Mouse (Mus musculus) gastrocnemius, adult 2 months (tissue): Measurements from ENCODE around the gene Gcgr. TPM values are rescaled to one million over a fixed set of nuclear protein-coding genes. Genes with fewer than 3 reads are reported as not detected.
"Not testable (repeated sequence)": the region's sequence is repeated elsewhere in the genome, so short reads cannot be mapped to it uniquely, and the experiment has no call there.

Source experiments
- DNase-seq: peaks from one replicate; pipeline ENCODE4 v3.0.0; 2022
- H3K27ac ChIP-seq: fragments of 200-600 bp; 2 replicates; pipeline ENCODE4 v1.8.1; 2022; ENCODE audit warnings: mild to moderate bottlenecking
- H3K4me3 ChIP-seq: fragments of 200-600 bp; 2 replicates; pipeline ENCODE4 v1.8.1; 2022; ENCODE audit warnings: mild to moderate bottlenecking, moderate library complexity
- CTCF ChIP-seq: fragments of 200-600 bp; IDR thresholded peaks from 2 replicates; pipeline ENCODE4 v1.8.1; 2022; ENCODE audit warnings: antibody characterized with exemption, mild to moderate bottlenecking, moderate library complexity
- intact Hi-C: fragments of 180-260 bp; cut with DNase I; formaldehyde crosslinking; loops from one replicate; pipeline ENCODE4 v1.15.1; 2025
- total RNA-seq, 2 experiments: library from RNA; stranded (reverse); gene quantifications; 2 replicates each; pipeline ENCODE4 v1.2.3; 2021

The Gcgr gene
- total RNA-seq, 2 experiments from 2014 or later = 0.33 TPM; not detected in 1

GRCm38 (mm10) chr11:120549168-120549945 is 18.9 kb downstream of the Gcgr start, which contains the start of gene Mcrip1:
Gene Mcrip1 (minus strand): TSS chr11:120549727.
- peak within 1 kb of the TSS; percentile 99 for H3K27ac ChIP-seq
- TF ChIP-seq CTCF = no peak
- DNase-seq = peak; percentile 97
- peak within 1 kb of the TSS; percentile 96 for H3K4me3 ChIP-seq
- intact Hi-C loops = loop anchor here (2.0 kb wide), 1 partner anchor 29 kb away; no protein-coding TSS in a partner anchor

- peak; percentile 73 for DNase-seq
- Histone ChIP-seq H3K27ac (peak overlapping the region; percentile 99), H3K4me3 (peak overlapping the region; percentile 96)
- TF ChIP-seq CTCF = no peak
- intact Hi-C loops = loop anchor here (2.0 kb wide), 1 partner anchor 29 kb away; no protein-coding TSS in a partner anchor
Measured at GRCm38 (mm10) chr11:120549986-120550809, 19.7 kb downstream of the Gcgr start.

GRCm38 (mm10) chr11:120550810-120551440 is 20.4 kb downstream of the Gcgr start, which contains the start of gene Ppp1r27:
Gene Ppp1r27 (minus strand): TSS chr11:120551132.
- DNase-seq = peak; percentile 84
- Histone ChIP-seq H3K27ac (peak within 1 kb of the TSS; percentile 99), H3K4me3 (peak within 1 kb of the TSS; percentile 96)
- intact Hi-C loops = loop anchor here (1.0 kb wide), 1 partner anchor 21 kb away; no protein-coding TSS in a partner anchor
- no peak for TF ChIP-seq CTCF

GRCm38 (mm10) chr11:120552736-120553135 is 22.2 kb downstream of the Gcgr start:
- no peak for TF ChIP-seq CTCF
- intact Hi-C loops = no loop called here
- H3K4me3 ChIP-seq = no peak overlapping the region
- DNase-seq = peak; percentile 71
- peak overlapping the region; percentile 38; the same call in 1 of the 2 replicates for H3K27ac ChIP-seq

GRCm38 (mm10) chr11:120554834-120555233 is 24.3 kb downstream of the Gcgr start:
- intact Hi-C loops = no loop called here
- Histone ChIP-seq H3K4me3 (peak overlapping the region; percentile 41), H3K27ac (peak overlapping the region; percentile 86)
- DNase-seq = peak; percentile 74
- TF ChIP-seq CTCF = no peak

GRCm38 (mm10) chr11:120555260-120555659 is 24.8 kb downstream of the Gcgr start:
- intact Hi-C loops = no loop called here
- Histone ChIP-seq H3K27ac (peak overlapping the region; percentile 86), H3K4me3 (peak overlapping the region; percentile 41)
- peak; percentile 63 for DNase-seq
- no peak for TF ChIP-seq CTCF

- H3K4me3 ChIP-seq, H3K27ac ChIP-seq, intact Hi-C loops, DNase-seq: not testable (repeated sequence)
Measured at GRCm38 (mm10) chr11:120558843-120559242, 28.3 kb downstream of the Gcgr start.

- intact Hi-C loops = no loop called here
- H3K4me3 ChIP-seq = no peak overlapping the region
Measured at GRCm38 (mm10) chr11:120560952-120561728, 30.6 kb downstream of the Gcgr start.

GRCm38 (mm10) chr11:120562949-120563348 is 32.5 kb downstream of the Gcgr start:
- no peak for TF ChIP-seq CTCF
- DNase-seq = peak; percentile 4
- no peak overlapping the region for H3K27ac ChIP-seq
- intact Hi-C loops = no loop called here
- no peak overlapping the region for H3K4me3 ChIP-seq

More at GRCm38 (mm10) chr11:120560952-120561728, 30.6 kb downstream of the Gcgr start:
- no peak for TF ChIP-seq CTCF
- no peak overlapping the region for H3K27ac ChIP-seq
- peak; percentile 13 for DNase-seq

- H3K27ac ChIP-seq = no peak overlapping the region
- intact Hi-C loops = no loop called here
- no peak overlapping the region for H3K4me3 ChIP-seq
- no peak for TF ChIP-seq CTCF
- no peak for DNase-seq
Measured at GRCm38 (mm10) chr11:120565114-120565513, 34.6 kb downstream of the Gcgr start.

- no peak for TF ChIP-seq CTCF
- Histone ChIP-seq H3K4me3 (no peak overlapping the region; the same call in 1 of the 2 replicates), H3K27ac (no peak overlapping the region)
- intact Hi-C loops = no loop called here
- no peak for DNase-seq
Measured at GRCm38 (mm10) chr11:120568324-120568723, 37.8 kb downstream of the Gcgr start.
